Mouse (Mus musculus): ENCODE results near the gene Thra. TPM values are rescaled to one million over a fixed set of nuclear protein-coding genes. Genes with fewer than 3 reads are reported as not detected.
A peak's percentile ranks its signal among the peaks of the same experiment; 100 is the strongest.
"Not testable (repeated sequence)": the region's sequence is repeated elsewhere in the genome, so short reads cannot be mapped to it uniquely, and the experiment has no call there.

Gene Thra
- polyA plus RNA-seq, 1 experiment from 2014 or later, result 106 TPM

DNA sequence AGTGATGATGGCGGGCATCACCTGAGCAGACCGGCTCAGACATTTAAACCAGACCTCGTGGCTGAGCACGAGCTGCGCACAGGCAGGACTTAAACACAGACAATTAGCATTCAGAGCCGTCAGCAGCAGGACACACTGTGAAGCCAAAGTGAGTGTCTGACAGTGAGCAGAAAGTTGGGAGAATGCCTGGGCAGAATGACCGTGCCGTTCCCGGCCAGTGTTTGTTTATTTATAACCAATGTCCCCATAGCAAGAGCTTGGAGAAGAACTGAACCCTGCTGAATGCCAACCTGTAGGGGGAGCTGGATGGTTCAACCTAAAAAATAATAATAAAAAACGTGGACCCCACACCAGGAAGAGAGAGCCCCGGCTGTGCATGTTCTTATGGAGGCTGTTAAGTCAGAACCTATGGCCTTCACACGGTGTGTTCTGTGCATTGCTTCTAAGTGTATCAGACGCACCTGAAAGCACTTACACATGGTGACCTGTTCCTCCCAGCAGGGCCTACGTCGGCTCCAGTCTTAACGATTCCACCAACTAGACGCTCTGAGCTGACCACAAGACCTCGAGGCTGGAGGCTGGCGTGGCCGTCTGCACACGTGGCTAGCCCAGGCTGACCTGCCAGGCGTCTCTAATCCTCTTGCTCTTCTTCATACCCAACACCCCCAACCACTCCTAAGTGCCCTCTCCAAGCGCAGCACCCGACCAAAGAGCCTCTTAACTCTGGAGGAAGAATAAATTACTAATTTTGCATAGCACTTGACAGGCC is 18.8 kb upstream of the Thra start:
- ATAC-seq, result peak; percentile 37; the same call in 1 of the 2 replicates
- H3K4me1 ChIP-seq (replicated peaks), result peaks cover 8% of the 10 kb centered on the region
- no peak overlapping the region for H3K9ac ChIP-seq (replicated peaks)
- H3K4me3 ChIP-seq (replicated peaks), result no peak overlapping the region
- H3K27ac ChIP-seq, result no peak overlapping the region
- H3K4me2 ChIP-seq (replicated peaks), result no peak overlapping the region
- no peaks in the 10 kb centered on the region for H3K9me3 ChIP-seq
- peaks cover 54% of the 10 kb centered on the region for H3K36me3 ChIP-seq
- no peaks in the 10 kb centered on the region for H3K27me3 ChIP-seq
- 71% methylated on average over 24 of the region's 24 CpGs for WGBS

DNA sequence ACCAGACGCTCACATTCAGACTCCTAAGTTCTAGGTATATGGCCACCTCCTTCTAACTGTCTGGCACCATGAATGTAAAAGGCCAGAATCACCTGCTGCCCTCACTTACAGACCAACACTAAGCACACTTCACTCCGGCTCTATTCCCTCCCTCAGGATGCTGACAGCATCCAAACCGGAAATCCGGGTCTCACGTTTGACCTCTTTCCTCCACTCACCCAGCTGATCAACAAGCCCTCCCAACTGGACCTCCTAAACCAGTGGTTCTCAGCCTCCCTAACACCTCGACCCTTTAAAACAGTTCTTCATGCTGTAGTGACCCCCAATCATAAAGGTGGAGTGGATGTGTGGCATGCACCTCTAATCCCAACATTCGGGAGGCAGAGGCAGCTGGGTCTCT is 17.3 kb upstream of the Thra start:
- Histone ChIP-seq H3K27me3 (no peaks in the 10 kb centered on the region), H3K4me2 (replicated peaks) (no peak overlapping the region), H3K4me1 (replicated peaks) (peaks cover 7% of the 10 kb centered on the region), H3K9me3 (no peaks in the 10 kb centered on the region), H3K36me3 (peaks cover 51% of the 10 kb centered on the region), H3K27ac (no peak overlapping the region), H3K4me3 (replicated peaks) (no peak overlapping the region), H3K9ac (replicated peaks) (no peak overlapping the region)
- 85% methylated on average over 7 of the region's 7 CpGs for WGBS
- ATAC-seq, result no peak

- WGBS, result 97% methylated on average over 15 of the region's 15 CpGs
- Histone ChIP-seq H3K36me3 (peaks cover 46% of the 10 kb centered on the region), H3K4me2 (replicated peaks) (no peak overlapping the region), H3K4me1 (replicated peaks) (peaks cover 23% of the 10 kb centered on the region), H3K9me3 (no peaks in the 10 kb centered on the region), H3K27me3 (no peaks in the 10 kb centered on the region), H3K9ac (replicated peaks) (no peak overlapping the region), H3K4me3 (replicated peaks) (no peak overlapping the region), H3K27ac (no peak overlapping the region)
- ATAC-seq, result no peak
These were observed 14.4 kb upstream of the Thra start for GRCm38 (mm10) chr11:98725926-98726506.

DNA sequence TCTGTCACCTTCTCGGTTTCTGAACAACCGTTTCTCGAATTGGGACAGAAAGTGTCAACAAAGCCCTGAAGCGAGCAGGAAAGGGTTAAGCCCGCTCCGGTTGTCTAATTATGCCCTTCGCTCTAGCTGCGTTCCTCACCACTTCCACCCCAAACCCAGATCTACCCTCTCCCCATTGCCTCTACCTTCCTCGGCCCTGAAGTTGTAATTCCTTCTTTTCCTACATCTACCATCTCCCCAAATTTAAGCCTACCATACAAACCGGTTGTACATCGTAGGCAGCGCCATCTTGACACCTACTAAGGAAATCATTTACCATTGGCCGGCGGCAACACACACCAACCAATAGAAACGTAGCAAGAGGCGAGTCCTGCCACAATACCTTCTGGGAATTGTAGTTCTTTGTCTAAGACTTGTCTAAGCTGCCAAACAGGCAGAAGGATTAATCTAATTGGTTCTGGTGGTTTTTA is 11.3 kb upstream of the Thra start, which contains the start of gene Med24:
Med24 (minus strand) TSS at position 317 of the 470 bp plus-strand sequence.
- 0% methylated on average over 16 of the region's 16 CpGs for WGBS
- ATAC-seq, result peak; percentile 97

GRCm38 (mm10) chr11:98730727-98731126 is 9.7 kb upstream of the Thra start:
- peaks cover 32% of the 10 kb centered on the region for H3K4me1 ChIP-seq (replicated peaks)
- no peak overlapping the region; the same call in 1 of the 2 replicates for H3K9ac ChIP-seq (replicated peaks)
- WGBS, result 67% methylated on average over 4 of the region's 4 CpGs
- peak overlapping the region; percentile 42; the same call in 1 of the 2 replicates for H3K27ac ChIP-seq
- no peak overlapping the region for H3K4me3 ChIP-seq (replicated peaks)
- no peaks in the 10 kb centered on the region for H3K9me3 ChIP-seq
- no peak for ATAC-seq
- H3K36me3 ChIP-seq, result peaks cover 19% of the 10 kb centered on the region
- no peak overlapping the region for H3K4me2 ChIP-seq (replicated peaks)
- no peaks in the 10 kb centered on the region for H3K27me3 ChIP-seq

More for the DNA sequence above, 11.3 kb upstream of the Thra start, which contains the start of gene Med24:
- Histone ChIP-seq H3K9ac (replicated peaks) (peak within 1 kb of the TSS; percentile 70), H3K36me3 (peaks cover 35% of the 10 kb centered on the region), H3K27ac (peak within 1 kb of the TSS; percentile 74), H3K27me3 (no peaks in the 10 kb centered on the region), H3K4me2 (replicated peaks) (peak within 1 kb of the TSS; percentile 83), H3K4me3 (replicated peaks) (peak within 1 kb of the TSS; percentile 61), H3K4me1 (replicated peaks) (peaks cover 32% of the 10 kb centered on the region), H3K9me3 (no peaks in the 10 kb centered on the region)

- Histone ChIP-seq H3K27ac (peak overlapping the region; percentile 42; the same call in 1 of the 2 replicates), H3K9me3 (no peaks in the 10 kb centered on the region), H3K4me3 (replicated peaks) (no peak overlapping the region), H3K4me1 (replicated peaks) (peaks cover 32% of the 10 kb centered on the region), H3K9ac (replicated peaks) (no peak overlapping the region), H3K36me3 (peaks cover 15% of the 10 kb centered on the region), H3K27me3 (no peaks in the 10 kb centered on the region), H3K4me2 (replicated peaks) (no peak overlapping the region)
- WGBS, result 53% methylated on average over 5 of the region's 5 CpGs
- 0 out of 2 replicates have a peak, but pooled peaks have one; percentile 10 for ATAC-seq
These were observed 9.3 kb upstream of the Thra start for GRCm38 (mm10) chr11:98731134-98731533.

- H3K4me1 ChIP-seq (replicated peaks), result peaks cover 31% of the 10 kb centered on the region
- H3K4me3 ChIP-seq (replicated peaks), result no peak overlapping the region
- H3K27me3 ChIP-seq, result no peaks in the 10 kb centered on the region
- H3K4me2 ChIP-seq (replicated peaks), result no peak overlapping the region
- no peak overlapping the region for H3K9ac ChIP-seq (replicated peaks)
- H3K27ac ChIP-seq, result no peak overlapping the region
- 67% methylated on average over 3 of the region's 3 CpGs for WGBS
- no peaks in the 10 kb centered on the region for H3K9me3 ChIP-seq
- no peak for ATAC-seq
- H3K36me3 ChIP-seq, result no peaks in the 10 kb centered on the region
These were observed 6.4 kb upstream of the Thra start for GRCm38 (mm10) chr11:98734020-98734419.

DNA sequence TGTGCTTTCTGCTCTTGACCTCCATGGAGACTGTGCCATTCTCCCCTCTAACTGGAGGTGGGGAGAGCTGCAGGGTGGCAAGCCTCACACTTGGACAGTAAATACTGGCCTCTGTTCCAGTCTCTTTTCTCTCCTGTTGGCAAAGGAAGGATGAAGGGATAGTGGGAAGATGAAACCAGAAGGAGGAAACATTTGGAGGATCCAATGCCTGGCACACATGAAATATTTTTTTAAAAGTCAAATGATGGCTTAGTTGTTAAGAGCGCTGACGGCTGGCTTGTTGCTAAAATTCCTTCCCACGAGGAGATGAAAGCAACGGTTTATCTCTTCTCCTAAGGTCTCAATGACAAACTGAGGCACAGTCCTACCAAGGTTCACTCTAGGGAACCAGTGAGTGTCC is 5.3 kb upstream of the Thra start:
- Histone ChIP-seq H3K27me3 (no peaks in the 10 kb centered on the region), H3K4me2 (replicated peaks) (no peak overlapping the region), H3K36me3 (no peaks in the 10 kb centered on the region), H3K9ac (replicated peaks) (no peak overlapping the region), H3K4me3 (replicated peaks) (no peak overlapping the region), H3K27ac (no peak overlapping the region), H3K9me3 (no peaks in the 10 kb centered on the region), H3K4me1 (replicated peaks) (peaks cover 34% of the 10 kb centered on the region)
- no peak for ATAC-seq
- WGBS, result 90% methylated on average over 4 of the region's 4 CpGs

DNA sequence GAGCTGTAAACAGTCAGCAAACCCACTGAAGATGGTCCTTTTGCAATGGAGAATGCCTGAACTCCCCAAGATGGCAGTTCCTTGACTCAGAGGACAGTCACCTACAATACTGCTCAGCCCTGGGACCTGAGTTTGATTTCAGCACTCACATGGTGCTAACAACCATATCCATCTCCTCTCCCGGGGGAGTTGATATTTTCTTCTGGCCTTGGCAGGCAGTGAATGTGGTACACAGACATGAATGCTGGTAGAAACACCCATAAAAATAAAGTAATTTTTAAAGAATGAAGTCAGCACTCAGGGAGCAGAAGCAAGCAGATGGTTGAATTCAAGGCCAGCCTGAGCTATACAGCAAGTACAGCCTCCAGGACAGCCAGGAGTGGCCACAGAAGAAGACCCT is 4.3 kb upstream of the Thra start:
- no peak overlapping the region for H3K4me2 ChIP-seq (replicated peaks)
- ATAC-seq, result no peak
- peaks cover 38% of the 10 kb centered on the region for H3K4me1 ChIP-seq (replicated peaks)
- 86% methylated on average over 1 of the region's 1 CpGs for WGBS
- H3K27ac ChIP-seq, result no peak overlapping the region
- no peaks in the 10 kb centered on the region for H3K36me3 ChIP-seq
- H3K27me3 ChIP-seq, result no peaks in the 10 kb centered on the region
- H3K9me3 ChIP-seq, result no peaks in the 10 kb centered on the region
- H3K9ac ChIP-seq (replicated peaks), result no peak overlapping the region
- no peak overlapping the region for H3K4me3 ChIP-seq (replicated peaks)

DNA sequence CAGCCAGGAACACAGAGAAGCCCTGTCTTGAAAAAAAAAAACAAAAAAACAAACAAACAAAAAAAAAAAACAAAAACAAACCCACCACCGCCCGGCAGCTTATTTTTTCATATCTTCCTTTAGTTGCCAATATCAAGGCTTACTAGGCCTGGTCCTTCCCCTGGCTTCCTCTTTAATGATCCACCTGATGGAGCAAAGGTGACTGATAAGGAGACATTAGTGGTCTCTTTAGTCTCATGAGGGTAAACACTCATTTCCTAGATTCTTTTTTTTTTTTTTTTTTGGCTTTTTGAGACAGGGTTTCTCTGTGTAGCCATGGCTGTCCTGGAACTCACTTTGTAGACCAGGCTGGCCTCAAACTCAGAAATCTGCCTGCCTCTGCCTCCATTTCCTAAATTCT is 3.2 kb upstream of the Thra start:
- H3K27ac ChIP-seq; H3K9ac ChIP-seq (replicated peaks); ATAC-seq; H3K4me3 ChIP-seq (replicated peaks); H3K36me3 ChIP-seq; H3K9me3 ChIP-seq; H3K4me2 ChIP-seq (replicated peaks); H3K27me3 ChIP-seq: not testable (repeated sequence)
- WGBS, result 98% methylated on average over 2 of the region's 2 CpGs
- H3K4me1 ChIP-seq (replicated peaks), result peaks cover 32% of the 10 kb centered on the region

GRCm38 (mm10) chr11:98738428-98738911 is 2.0 kb upstream of the Thra start:
- Histone ChIP-seq H3K27me3 (no peaks in the 10 kb centered on the region), H3K9ac (replicated peaks) (no peak overlapping the region), H3K36me3 (no peaks in the 10 kb centered on the region), H3K4me2 (replicated peaks) (no peak overlapping the region; the same call in 1 of the 2 replicates), H3K27ac (peak overlapping the region; percentile 78), H3K4me1 (replicated peaks) (peaks cover 41% of the 10 kb centered on the region), H3K9me3 (no peaks in the 10 kb centered on the region), H3K4me3 (replicated peaks) (no peak overlapping the region)
- no peak for ATAC-seq
- 25% methylated on average over 4 of the region's 4 CpGs for WGBS

DNA sequence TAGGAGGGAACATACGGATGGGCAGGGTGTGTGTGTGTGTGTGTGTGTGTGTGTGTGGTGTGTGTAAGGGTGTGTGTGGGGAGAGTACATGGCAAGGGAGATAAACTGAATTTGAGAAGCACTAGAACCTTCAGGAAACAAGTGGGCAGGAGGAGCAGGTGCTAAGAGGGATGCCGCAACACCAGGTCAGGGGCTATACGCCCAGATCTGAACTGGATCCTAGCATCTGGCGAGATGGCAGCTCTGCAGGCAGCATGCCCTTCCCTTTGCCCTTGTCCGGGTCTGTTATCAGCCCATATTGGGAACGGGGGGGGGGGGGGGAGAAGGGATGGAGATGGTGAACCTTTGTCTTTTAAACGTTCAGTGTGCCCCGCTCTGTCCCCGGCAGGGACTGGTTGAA is 1.5 kb upstream of the Thra start:
- H3K27me3 ChIP-seq, result no peaks in the 10 kb centered on the region
- H3K9me3 ChIP-seq, result no peaks in the 10 kb centered on the region
- peak overlapping the region; percentile 78 for H3K27ac ChIP-seq
- H3K36me3 ChIP-seq, result no peaks in the 10 kb centered on the region
- no peak for ATAC-seq
- no peak overlapping the region for H3K9ac ChIP-seq (replicated peaks)
- H3K4me3 ChIP-seq (replicated peaks), result no peak overlapping the region
- peaks cover 46% of the 10 kb centered on the region for H3K4me1 ChIP-seq (replicated peaks)
- peak overlapping the region; percentile 13; the same call in 1 of the 2 replicates for H3K4me2 ChIP-seq (replicated peaks)
- WGBS, result 53% methylated on average over 9 of the region's 9 CpGs

Measured in midbrain, embryonic 13.5 days (tissue).